11 mouse cellular contexts compared by ENCODE assay signal in the genomic region with DNA sequence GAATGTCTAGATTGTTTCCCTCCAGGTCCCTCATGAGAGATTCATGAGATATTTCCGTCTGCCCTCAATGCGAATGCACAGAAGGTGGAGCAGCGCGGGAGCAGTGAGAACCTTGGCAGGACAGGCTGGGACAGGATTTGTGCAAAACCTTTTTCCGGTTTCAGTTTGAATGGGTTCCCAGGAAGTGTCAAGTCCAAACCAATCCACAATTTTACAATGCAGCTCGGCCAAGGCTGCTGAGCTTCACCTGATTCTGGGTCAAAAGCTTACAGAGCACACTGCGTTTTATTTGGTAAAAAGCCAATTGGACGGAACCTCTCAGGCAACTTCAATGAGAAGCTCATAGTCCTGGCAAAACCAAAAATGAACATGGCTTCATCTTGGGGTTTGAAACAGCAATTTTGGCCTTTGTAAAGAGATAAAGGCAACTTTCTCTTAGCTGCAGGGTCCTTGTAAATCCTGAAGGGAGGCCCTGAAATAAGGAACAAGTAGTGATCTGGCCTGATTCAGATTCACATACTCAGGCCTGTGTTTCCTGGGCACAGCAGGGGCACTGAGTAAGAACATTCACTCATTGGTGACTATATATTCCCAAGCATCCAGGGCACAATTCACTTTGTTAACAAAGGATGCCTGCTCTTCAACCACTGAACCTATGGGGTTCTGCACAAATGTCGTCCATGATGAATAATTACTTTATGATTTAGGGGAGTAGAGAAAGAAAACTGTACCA.
A peak's percentile ranks its signal among the peaks of the same experiment; 100 is the strongest.
DNase-seq lines count a peak whose midpoint lies in the region; ATAC-seq lines count a peak whose summit lies in the region.
"Had no signal": no experiment of that assay in that cellular context is flagged by ENCODE, and none has a peak within 500 bp of the region (broad histone marks: within the 10 kb centered on the region; RNA-seq: fewer than 3 reads in every experiment).

No protein-coding gene starts in this region.

- H3K4me3 ChIP-seq in heart, embryonic 13.5 days = no peak overlapping the region
- H3K4me3 ChIP-seq: intestine, embryonic 15.5 days had no signal

- no peaks in the 10 kb centered on the region for H3K36me3 ChIP-seq in heart, embryonic 13.5 days
- H3K36me3 ChIP-seq: intestine, embryonic 15.5 days had no signal

- H3K9ac ChIP-seq in heart, embryonic 13.5 days = no peak overlapping the region
- H3K9ac ChIP-seq: intestine, embryonic 15.5 days had no signal

- 0 out of 2 replicates have a peak, but pooled peaks have one; percentile 14 for ATAC-seq in heart, embryonic 13.5 days (ENCODE audit: extremely low read depth, insufficient number of reproducible peaks, low FRiP score, low TSS enrichment)
- ATAC-seq: intestine, embryonic 15.5 days had no signal

- H3K9me3 ChIP-seq in heart, embryonic 13.5 days = no peaks in the 10 kb centered on the region
- H3K9me3 ChIP-seq: G1E; intestine, embryonic 15.5 days had no signal

- DNase-seq in heart, postnatal 14 days = no peak
- DNase-seq in cerebellum, adult 11 months = peak; percentile 87
- DNase-seq in cerebellum, adult 18-20 months = peak; percentile 86 to 94
- peak; percentile 9 for DNase-seq in layer of hippocampus, adult 9-11 months
- DNase-seq in yolk sac, embryonic 10.5 days (ENCODE audit: low spot score) = no peak
- no peak for DNase-seq in thymus, postnatal 10 days (ENCODE audit: low spot score in 2 of 2)
- DNase-seq: gastrocnemius, postnatal 10 days; thymus, postnatal 14 days had no signal

- 88% methylated on average over 9 of the region's 9 CpGs for WGBS in heart, embryonic 13.5 days

- H3K4me2 ChIP-seq in heart, embryonic 13.5 days = no peak overlapping the region
- H3K4me2 ChIP-seq: intestine, embryonic 15.5 days had no signal

- no peaks in the 10 kb centered on the region for H3K4me1 ChIP-seq in heart, embryonic 13.5 days
- H3K4me1 ChIP-seq: intestine, embryonic 15.5 days had no signal

- H3K27ac ChIP-seq in heart, embryonic 13.5 days (replicated peaks) = no peak overlapping the region
- H3K27ac ChIP-seq: intestine, embryonic 15.5 days had no signal

- H3K27me3 ChIP-seq in heart, embryonic 13.5 days (replicated peaks) = no peaks in the 10 kb centered on the region
- H3K27me3 ChIP-seq: intestine, embryonic 15.5 days had no signal

- intact Hi-C loops in heart, postnatal 14 days (cut with DNase I) = no loop called here

Comparison
In these comparisons a context has a peak if more than half of its experiments do, and no peak if none do; other contexts are left out.
1. DNase-seq: peak in cerebellum, adult 11 months (single experiment), cerebellum, adult 18-20 months (2 of 2) and layer of hippocampus, adult 9-11 months (single experiment); none in heart, postnatal 14 days (0 of 2), yolk sac, embryonic 10.5 days (single experiment) and thymus, postnatal 10 days (0 of 2).